Comparison of ENCODE assay signal across 10 mouse cellular contexts in genomic region chr3:103405871-103406765, GRCm38 (mm10).
DNase-seq lines count a peak whose midpoint lies in the region.
"Had no signal": no experiment of that assay in that cellular context is flagged by ENCODE, and none has a peak within 500 bp of the region (broad histone marks: within the 10 kb centered on the region; RNA-seq: fewer than 3 reads in every experiment).

No protein-coding gene starts in this region.

- intact Hi-C loops in left cerebral cortex, postnatal 36 days (cut with DNase I), result no loop called here

- DNase-seq in cerebellum, postnatal 25 days, result peak; percentile 33 to 37
- no peak for DNase-seq in cerebellum, adult 11-12 months
- DNase-seq in urinary bladder, postnatal 36 days (ENCODE audit: low spot score in 2 of 2), result peak; percentile 59
- DNase-seq in urinary bladder, adult 2 months (ENCODE audit: low spot score), result no peak
- DNase-seq in induced T-regulatory cell, adult 2 months (ENCODE audit: low read depth), result peak; percentile 51
- DNase-seq in layer of hippocampus, postnatal 36 days, result no peak
- DNase-seq in left cerebral cortex, adult 9 months (ENCODE audit: low spot score in 2 of 2), result no peak
- DNase-seq in left cerebral cortex, postnatal 36 days (ENCODE audit: low spot score in 2 of 2), result no peak
- DNase-seq: cerebellum, postnatal 14 days; retina, postnatal 1 day had no signal

Comparison
In these comparisons a context has a peak if more than half of its experiments do, and no peak if none do; other contexts are left out.
1. DNase-seq: peak in cerebellum, postnatal 25 days (2 of 2), urinary bladder, postnatal 36 days (2 of 2) and induced T-regulatory cell, adult 2 months (single experiment); none in cerebellum, adult 11-12 months (single experiment), urinary bladder, adult 2 months (single experiment), layer of hippocampus, postnatal 36 days (0 of 2), left cerebral cortex, adult 9 months (0 of 2) and left cerebral cortex, postnatal 36 days (0 of 2).